Mouse (Mus musculus) central nervous system, embryonic 11.5 days (tissue): ENCODE data around the gene Gstz1. TPM values are rescaled to one million over a fixed set of nuclear protein-coding genes. Genes with fewer than 3 reads are reported as not detected.

Source experiments
- polyA plus RNA-seq: library from polyadenylated mRNA; depleted of rRNA; stranded (reverse); fragments of >200 nt; gene quantifications from 2 replicates; pipeline ENCODE4 v1.2.3, GENCODE M21; 2012; rRNA removed

The Gstz1 gene
- 47.9 and 60.7 TPM in 2 replicates for polyA plus RNA-seq

GRCm38 (mm10) chr12:87146966-87147365 lies at the start of gene Gstz1:
Gene Gstz1 (plus strand): TSS chr12:87147165.

GRCm38 (mm10) chr12:87102165-87102631 lies 44.8 kb upstream of the Gstz1 start, which contains the start of gene Ngb:
Gene Ngb (minus strand): TSS chr12:87102539.

GRCm38 (mm10) chr12:87147395-87148089 lies 577 bp downstream of the Gstz1 start, which contains the start of gene Pomt2:
Gene Pomt2 (minus strand): TSS chr12:87147968.

GRCm38 (mm10) chr12:87199206-87199972 lies 52.4 kb downstream of the Gstz1 start, which contains the start of gene Samd15:
Gene Samd15 (plus strand): TSS chr12:87199723.

GRCm38 (mm10) chr12:87199973-87200586 lies 53.1 kb downstream of the Gstz1 start, which contains the start of gene Tmed8:
Gene Tmed8 (minus strand): TSS chr12:87200454.

Other genes with a start within 250 kb of the Gstz1 start
- gene Cipc, start 200.1 kb upstream of the Gstz1 start, polyA plus RNA-seq, result 40.0 TPM in 2 replicates
- gene Zdhhc22, start 156.7 kb upstream of the Gstz1 start, polyA plus RNA-seq, result 0.43 and 1.6 TPM in 2 replicates
- gene Tmem63c, start 125.8 kb upstream of the Gstz1 start, polyA plus RNA-seq, result 0.85 and 1.5 TPM in 2 replicates
- gene Ngb, start 44.6 kb upstream of the Gstz1 start, polyA plus RNA-seq, result 0.36 and 0.48 TPM in 2 replicates
- gene Pomt2, start 803 bp downstream of the Gstz1 start, polyA plus RNA-seq, result 10.2 and 15.2 TPM in 2 replicates
- 0.48 and 0.79 TPM in 2 replicates for gene Samd15, start 52.6 kb downstream of the Gstz1 start, polyA plus RNA-seq
- 5.9 and 8.2 TPM in 2 replicates for gene Tmed8, start 53.3 kb downstream of the Gstz1 start, polyA plus RNA-seq
- 2.6 and 3.1 TPM in 2 replicates for gene Noxred1, start 91.6 kb downstream of the Gstz1 start, polyA plus RNA-seq
- gene Vipas39, start 119.1 kb downstream of the Gstz1 start, polyA plus RNA-seq, result 39.8 and 57.9 TPM in 2 replicates
- gene Ahsa1, start 119.3 kb downstream of the Gstz1 start, polyA plus RNA-seq, result 212 and 268 TPM in 2 replicates
- 0.80 and 2.1 TPM in 2 replicates for gene Ism2, start 152.5 kb downstream of the Gstz1 start, polyA plus RNA-seq
- gene Sptlc2, start 241.2 kb downstream of the Gstz1 start, polyA plus RNA-seq, result 36.3 and 37.8 TPM in 2 replicates